Mouse (Mus musculus): ENCODE results near the gene Zdhhc5. TPM values are rescaled to one million over a fixed set of nuclear protein-coding genes. Genes with fewer than 3 reads are reported as not detected.

Gene Zdhhc5
- polyA plus RNA-seq, 2 experiments: 17.2 to 18.8 TPM

DNA sequence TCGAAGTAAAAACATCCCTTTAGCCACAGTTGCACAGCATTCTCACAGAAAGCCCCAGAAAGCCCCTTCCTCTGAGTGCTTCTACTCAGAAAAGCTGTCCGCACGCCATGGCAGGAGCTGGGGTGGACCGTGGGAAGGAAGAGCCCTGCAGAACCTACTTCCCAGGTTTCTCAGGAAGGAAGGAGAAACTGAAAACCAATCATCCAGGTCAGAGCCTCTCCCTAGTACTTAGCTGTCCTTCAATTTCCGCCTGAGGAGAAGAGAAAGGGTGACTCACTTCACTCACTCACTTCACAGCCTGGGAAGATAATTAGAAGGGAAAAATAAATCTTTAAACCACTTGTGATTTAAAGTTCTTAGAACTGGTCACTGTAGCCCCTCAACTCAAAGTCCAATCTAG is 10.7 kb downstream of the Zdhhc5 start:
- no peaks in the 10 kb centered on the region for H3K9me3 ChIP-seq (ENCODE audit: control insufficient read depth, low read length)
- H3K4me1 ChIP-seq (replicated peaks; ENCODE audit: control insufficient read depth in 2 of 2, insufficient read depth in 2 of 2, low read length in 1 of 2): peaks cover 5 to 6% of the 10 kb centered on the region in 2 experiments
- no peak overlapping the region for H3K9ac ChIP-seq (replicated peaks)
- ATAC-seq (ENCODE audit: insufficient read depth) (no peak), DNase-seq (ENCODE audit: low read depth in 3 of 3, low spot score in 3 of 3) (no peak)
- H3K27me3 ChIP-seq (ENCODE audit: control insufficient read depth, insufficient read depth, low read length): no peaks in the 10 kb centered on the region
- H3K4me3 ChIP-seq (ENCODE audit: insufficient read depth in 1 of 2, low read depth in 2 of 2, low read length in 2 of 2): no peak overlapping the region
- no peak overlapping the region for H3K4me2 ChIP-seq (ENCODE audit: low read depth)
- WGBS (ENCODE audit: insufficient replicate concordance): 78% methylated on average over 5 of the region's 5 CpGs
- peaks cover 51% of the 10 kb centered on the region for H3K36me3 ChIP-seq (replicated peaks; ENCODE audit: control insufficient read depth, insufficient read depth, low read depth)
- H3K27ac ChIP-seq: no peak overlapping the region; the same call in 1 of the 2 replicates
- TF ChIP-seq CTCF (IDR thresholded peaks at IDR 0.05; ENCODE audit: low read depth): no peak

DNA sequence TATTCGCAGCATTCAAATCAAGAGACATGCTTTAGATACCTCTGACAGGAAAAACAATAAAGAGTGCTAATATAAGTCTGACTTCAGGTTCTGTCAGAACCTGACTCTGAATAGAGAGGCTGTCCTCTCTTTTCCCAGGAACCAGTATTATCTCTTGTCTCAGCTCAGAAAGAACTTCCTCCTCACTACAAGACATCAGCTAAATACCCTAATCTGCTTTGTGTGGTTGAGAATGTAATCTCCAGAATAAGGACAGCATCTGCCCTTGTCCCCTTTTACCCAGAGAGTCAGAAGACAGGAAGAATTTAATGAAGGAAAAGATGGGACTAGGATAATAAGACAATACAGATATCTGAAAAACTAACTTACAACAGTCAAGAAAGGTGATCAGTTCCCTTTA is 11.5 kb downstream of the Zdhhc5 start:
- Histone ChIP-seq H3K36me3 (replicated peaks; ENCODE audit: control insufficient read depth, insufficient read depth, low read depth) (peaks cover 51% of the 10 kb centered on the region), H3K4me3 (ENCODE audit: insufficient read depth in 1 of 2, low read depth in 2 of 2, low read length in 2 of 2) (no peak overlapping the region), H3K27me3 (ENCODE audit: control insufficient read depth, insufficient read depth, low read length) (no peaks in the 10 kb centered on the region), H3K9ac (replicated peaks) (no peak overlapping the region), H3K27ac (no peak overlapping the region), H3K4me1 (replicated peaks; ENCODE audit: control insufficient read depth in 2 of 2, insufficient read depth in 2 of 2, low read length in 1 of 2) (peaks cover 5 to 6% of the 10 kb centered on the region in 2 experiments), H3K4me2 (ENCODE audit: low read depth) (no peak overlapping the region), H3K9me3 (ENCODE audit: control insufficient read depth, low read length) (no peaks in the 10 kb centered on the region)
- DNase-seq (ENCODE audit: low read depth in 3 of 3, low spot score in 3 of 3) (no peak), ATAC-seq (ENCODE audit: insufficient read depth) (no peak)
- 59% methylated on average over 1 of the region's 1 CpGs for WGBS (ENCODE audit: insufficient replicate concordance)
- no peak for TF ChIP-seq CTCF (IDR thresholded peaks at IDR 0.05; ENCODE audit: low read depth)
- no peak for TF ChIP-seq EP300 (IDR thresholded peaks at IDR 0.05; ENCODE audit: low read depth)

DNA sequence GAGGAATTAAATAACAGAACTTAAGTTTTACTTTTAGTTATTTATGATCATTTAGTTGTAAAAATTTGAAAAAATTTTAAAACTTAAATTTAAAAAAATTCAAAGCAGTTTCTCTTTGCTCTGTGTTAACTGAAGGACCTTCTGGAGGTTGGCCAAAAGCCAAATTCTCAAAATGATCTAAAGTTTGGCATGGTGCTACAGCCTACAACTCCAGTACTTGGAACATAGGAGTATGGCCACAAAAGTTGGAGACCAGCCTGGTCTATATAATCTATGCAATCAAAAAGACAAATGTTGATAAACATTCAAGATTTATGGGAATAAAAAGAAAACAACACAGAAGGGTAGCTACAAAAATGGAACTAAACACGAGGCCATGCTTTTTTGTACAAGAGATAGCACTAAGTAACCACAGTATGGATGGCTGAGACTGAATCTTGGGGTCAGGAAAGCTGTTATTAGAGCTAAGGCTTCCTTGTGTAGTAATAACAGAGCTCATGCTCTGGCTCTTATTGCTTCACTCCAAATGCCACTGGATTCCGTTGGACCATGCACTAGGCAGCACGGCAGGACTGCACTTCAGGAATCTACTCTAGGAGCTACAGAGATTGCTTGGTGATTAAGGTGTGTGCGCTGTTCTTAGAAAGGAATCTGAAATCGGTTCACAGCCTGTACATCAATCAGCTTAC is 19.8 kb downstream of the Zdhhc5 start:
- peaks cover 83% of the 10 kb centered on the region for H3K36me3 ChIP-seq (replicated peaks; ENCODE audit: control insufficient read depth, insufficient read depth, low read depth)
- no peaks in the 10 kb centered on the region for H3K9me3 ChIP-seq (ENCODE audit: control insufficient read depth, low read length)
- H3K9ac ChIP-seq (replicated peaks): no peak overlapping the region
- H3K4me3 ChIP-seq (ENCODE audit: insufficient read depth in 1 of 2, low read depth in 2 of 2, low read length in 2 of 2): no peak overlapping the region
- no peak overlapping the region for H3K27ac ChIP-seq
- H3K27me3 ChIP-seq (ENCODE audit: control insufficient read depth, insufficient read depth, low read length): no peaks in the 10 kb centered on the region
- DNase-seq (ENCODE audit: low read depth in 3 of 3, low spot score in 3 of 3) (no peak), ATAC-seq (ENCODE audit: insufficient read depth) (no peak)
- no peaks in the 10 kb centered on the region for H3K4me1 ChIP-seq (replicated peaks; ENCODE audit: control insufficient read depth in 2 of 2, insufficient read depth in 2 of 2, low read length in 1 of 2)
- TF ChIP-seq EP300 (IDR thresholded peaks at IDR 0.05; ENCODE audit: low read depth) (no peak), CTCF (IDR thresholded peaks at IDR 0.05; ENCODE audit: low read depth) (no peak)
- WGBS (ENCODE audit: insufficient replicate concordance): 88% methylated on average over 5 of the region's 5 CpGs
- H3K4me2 ChIP-seq (ENCODE audit: low read depth): no peak overlapping the region

DNA sequence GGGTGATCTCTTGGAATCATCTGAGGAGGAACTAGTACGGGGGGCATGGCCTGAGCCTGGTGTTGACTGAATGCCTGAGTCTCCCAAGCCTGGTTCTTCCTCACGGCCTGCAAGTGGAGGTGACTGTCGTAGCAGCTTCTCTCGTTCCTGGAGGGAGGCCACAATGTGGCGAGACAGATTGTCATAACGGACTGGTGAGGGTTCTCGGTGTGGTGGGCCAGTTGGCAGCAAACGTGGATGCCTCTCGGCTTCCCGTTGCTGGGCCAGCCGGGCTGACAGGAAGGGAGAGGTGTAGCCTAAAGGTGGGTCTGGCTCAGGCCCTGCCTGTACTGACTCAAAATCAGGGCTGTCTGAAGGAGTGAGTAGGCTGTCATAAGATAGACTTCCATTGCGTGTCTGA is 24.9 kb downstream of the Zdhhc5 start:
- WGBS (ENCODE audit: insufficient replicate concordance): 84% methylated on average over 12 of the region's 12 CpGs

DNA sequence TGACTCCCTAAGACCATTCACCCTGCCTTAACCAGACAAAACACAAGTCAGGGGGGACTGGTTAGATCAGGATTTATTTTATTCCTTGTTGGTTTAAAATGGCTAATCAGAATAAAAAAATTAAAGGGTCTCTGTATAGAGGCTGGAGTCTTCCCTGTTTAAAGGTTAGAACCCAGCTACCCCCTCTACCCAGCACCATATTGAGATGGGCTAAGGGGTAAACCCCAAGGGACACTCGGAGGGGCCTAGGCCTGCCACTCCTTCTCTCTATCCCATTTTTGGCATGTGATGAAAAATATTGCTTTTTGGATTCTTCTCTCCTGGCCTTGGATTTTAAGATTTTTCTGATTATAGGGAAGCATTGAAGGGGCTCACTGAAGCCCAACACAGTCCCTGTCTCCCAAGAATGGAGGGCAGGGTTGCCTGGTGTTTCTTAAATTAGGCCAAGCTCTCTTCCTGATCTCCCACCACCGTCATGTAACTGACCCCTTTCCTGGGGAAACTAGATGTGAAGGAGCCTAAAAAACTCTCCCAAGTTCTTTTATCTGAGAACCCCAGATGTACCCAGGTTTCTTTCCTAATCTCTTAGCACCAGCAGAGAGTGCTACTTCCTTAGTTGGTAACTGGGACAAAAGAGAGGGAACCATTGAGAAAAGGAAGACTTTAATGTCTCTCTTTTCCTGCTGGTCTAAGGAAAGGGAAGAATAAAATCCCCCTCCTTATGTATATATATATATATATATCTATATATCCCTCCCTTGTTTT is 26.7 kb downstream of the Zdhhc5 start:
- no peaks in the 10 kb centered on the region for H3K27me3 ChIP-seq (ENCODE audit: control insufficient read depth, insufficient read depth, low read length)
- WGBS (ENCODE audit: insufficient replicate concordance): 62% methylated on average over 2 of the region's 2 CpGs
- no peak for TF ChIP-seq CTCF (IDR thresholded peaks at IDR 0.05; ENCODE audit: low read depth)
- TF ChIP-seq EP300 (IDR thresholded peaks at IDR 0.05; ENCODE audit: low read depth): peak; percentile 37; the same call in 1 of the 2 replicates
- no peak overlapping the region for H3K4me2 ChIP-seq (ENCODE audit: low read depth)
- H3K9me3 ChIP-seq (ENCODE audit: control insufficient read depth, low read length): no peaks in the 10 kb centered on the region
- no peak overlapping the region for H3K4me3 ChIP-seq (ENCODE audit: insufficient read depth in 1 of 2, low read depth in 2 of 2, low read length in 2 of 2)
- no peak overlapping the region for H3K9ac ChIP-seq (replicated peaks)
- peaks cover 6 to 11% of the 10 kb centered on the region in 2 experiments for H3K4me1 ChIP-seq (replicated peaks; ENCODE audit: control insufficient read depth in 2 of 2, insufficient read depth in 2 of 2, low read length in 1 of 2)
- no peak for ATAC-seq (ENCODE audit: insufficient read depth)
- no peak overlapping the region; the same call in 1 of the 2 replicates for H3K27ac ChIP-seq
- no peak for DNase-seq (ENCODE audit: low read depth in 3 of 3, low spot score in 3 of 3)
- peaks cover 84% of the 10 kb centered on the region for H3K36me3 ChIP-seq (replicated peaks; ENCODE audit: control insufficient read depth, insufficient read depth, low read depth)

More for the DNA sequence above, 24.9 kb downstream of the Zdhhc5 start:
- DNase-seq (ENCODE audit: low read depth in 3 of 3, low spot score in 3 of 3) (no peak), ATAC-seq (ENCODE audit: insufficient read depth) (no peak)
- TF ChIP-seq CTCF (IDR thresholded peaks at IDR 0.05; ENCODE audit: low read depth): no peak
- TF ChIP-seq EP300 (IDR thresholded peaks at IDR 0.05; ENCODE audit: low read depth): no peak
- H3K4me1 ChIP-seq (replicated peaks; ENCODE audit: control insufficient read depth in 2 of 2, insufficient read depth in 2 of 2, low read length in 1 of 2): peaks cover 0 to 7% of the 10 kb centered on the region in 2 experiments; a peak in 3 of 4 replicates
- H3K4me3 ChIP-seq (ENCODE audit: insufficient read depth in 1 of 2, low read depth in 2 of 2, low read length in 2 of 2): no peak overlapping the region
- no peak overlapping the region for H3K4me2 ChIP-seq (ENCODE audit: low read depth)
- H3K36me3 ChIP-seq (replicated peaks; ENCODE audit: control insufficient read depth, insufficient read depth, low read depth): peaks cover 91% of the 10 kb centered on the region
- no peak overlapping the region for H3K9ac ChIP-seq (replicated peaks)
- no peaks in the 10 kb centered on the region for H3K9me3 ChIP-seq (ENCODE audit: control insufficient read depth, low read length)
- H3K27me3 ChIP-seq (ENCODE audit: control insufficient read depth, insufficient read depth, low read length): no peaks in the 10 kb centered on the region
- no peak overlapping the region for H3K27ac ChIP-seq
